Mouse (Mus musculus) C2C12 (cell line): ENCODE measurements around the gene Wdr92. TPM values are rescaled to one million over a fixed set of nuclear protein-coding genes. Genes with fewer than 3 reads are reported as not detected.

Experiments
- H3K27me3 ChIP-seq: one replicate; pipeline ENCODE4 v1.6.1; 2011; ENCODE audit not compliant: control insufficient read depth, insufficient read depth, insufficient read length
- H3K36me3 ChIP-seq: one replicate; pipeline ENCODE4 v1.6.1; 2011; ENCODE audit not compliant: control insufficient read depth, insufficient read depth
- H3K4me3 ChIP-seq: one replicate; pipeline ENCODE4 v1.5.1; 2011; ENCODE audit warnings: mild to moderate bottlenecking, control low read depth; ENCODE audit not compliant: poor library complexity, insufficient read depth, severe bottlenecking
- H3K79me2 ChIP-seq: one replicate; pipeline ENCODE4 v1.6.1; 2011; ENCODE audit not compliant: control insufficient read depth, insufficient read depth
- H3K79me3 ChIP-seq: one replicate; pipeline ENCODE4 v1.6.1; 2011; ENCODE audit warnings: low read depth, control low read depth
- H3ac ChIP-seq: one replicate; pipeline ENCODE3; 2011; ENCODE audit warnings: low read depth; ENCODE audit not compliant: control insufficient read depth, insufficient read length
- CEBPB ChIP-seq: IDR thresholded peaks from one replicate; pipeline ENCODE4 v1.6.1; 2011; ENCODE audit warnings: low read depth, mild to moderate bottlenecking, control low read depth, moderate library complexity
- CTCF ChIP-seq: IDR thresholded peaks from one replicate; pipeline ENCODE4 v1.5.1; 2011; ENCODE audit not compliant: control insufficient read depth, insufficient read depth, insufficient read length
- FOSL1 ChIP-seq: IDR thresholded peaks from one replicate; pipeline ENCODE4 v1.8.0; 2011; ENCODE audit warnings: mild to moderate bottlenecking, low read length; ENCODE audit not compliant: poor library complexity, insufficient read depth, severe bottlenecking
- MAX ChIP-seq: IDR thresholded peaks from one replicate; pipeline ENCODE4 v1.6.1; 2011; ENCODE audit warnings: mild to moderate bottlenecking, control low read depth
- MYOD1 ChIP-seq: IDR thresholded peaks from one replicate; pipeline ENCODE4 v1.6.1; 2011; ENCODE audit warnings: low read depth; ENCODE audit not compliant: control insufficient read depth, insufficient read length
- MYOG ChIP-seq: IDR thresholded peaks from one replicate; pipeline ENCODE4 v1.6.1; 2011; ENCODE audit not compliant: control insufficient read depth, insufficient read length; ENCODE audit errors: extremely low read depth
- USF1 ChIP-seq: IDR thresholded peaks from one replicate; pipeline ENCODE4 v1.6.1; 2011; ENCODE audit warnings: low read depth, mild to moderate bottlenecking, control low read depth, moderate library complexity
- long read RNA-seq, 2 experiments: library from polyadenylated mRNA; unstranded; transcript quantifications; one replicate each; pipeline ENCODE4 v2.0.0; 2019 to 2020
- polyA plus RNA-seq: library from polyadenylated mRNA; unstranded; fragments of >200 nt; fragmentation: generic; extraction: Trizol; gene quantifications from one replicate; pipeline ENCODE4 v1.2.1, GENCODE M21; 2012; ENCODE audit warnings: missing spikeins

The Wdr92 gene
- polyA plus RNA-seq: 13.6 TPM
- long read RNA-seq, experiment 1, transcript Wdr92-201 (8 exons, 2,002 nt): major isoform, 19 of 23 reads
- long read RNA-seq, experiment 1, partial matches to known transcripts: 0 of 23 reads
- long read RNA-seq, experiment 1, other reads (novel, unspliced or antisense): 4 of 23 reads
- long read RNA-seq, experiment 2, transcript Wdr92-201 (8 exons, 2,002 nt): major isoform, 80 of 85 reads
- long read RNA-seq, experiment 2, partial matches to known transcripts: 0 of 85 reads
- long read RNA-seq, experiment 2, other reads (novel, unspliced or antisense): 5 of 85 reads

GRCm38 (mm10) chr11:17181807-17182206 lies at the start of gene Wdr92:
Gene Wdr92, plus strand, starts transcription at chr11:17182107.
- H3K79me3 ChIP-seq: peaks cover 76% of the 10 kb centered on the region
- TF ChIP-seq MYOG: no peak
- no peak within 1 kb of the TSS for H3K4me3 ChIP-seq
- H3ac ChIP-seq: no peak within 1 kb of the TSS
- peaks cover 5% of the 10 kb centered on the region for H3K36me3 ChIP-seq
- no peaks in the 10 kb centered on the region for H3K27me3 ChIP-seq
- H3K79me2 ChIP-seq: peaks cover 100% of the 10 kb centered on the region

- H3K36me3 ChIP-seq: no peaks in the 10 kb centered on the region
- H3K4me3 ChIP-seq: no peak overlapping the region
- H3K79me2 ChIP-seq: no peaks in the 10 kb centered on the region
- no peak overlapping the region for H3ac ChIP-seq
- H3K27me3 ChIP-seq: peaks cover 9% of the 10 kb centered on the region
- H3K79me3 ChIP-seq: no peaks in the 10 kb centered on the region
- no peak for TF ChIP-seq MAX
These were observed 46.3 kb upstream of the Wdr92 start for GRCm38 (mm10) chr11:17135638-17136037.

- Histone ChIP-seq H3K36me3 (no peaks in the 10 kb centered on the region), H3ac (no peak overlapping the region), H3K79me2 (no peaks in the 10 kb centered on the region), H3K4me3 (no peak overlapping the region), H3K27me3 (peaks cover 6% of the 10 kb centered on the region), H3K79me3 (no peaks in the 10 kb centered on the region)
- TF ChIP-seq MYOG (no peak), USF1 (no peak), FOSL1 (no peak), CEBPB (no peak), MAX (no peak), MYOD1 (no peak), CTCF (no peak)
These were observed 43.4 kb upstream of the Wdr92 start for GRCm38 (mm10) chr11:17138306-17139033.

GRCm38 (mm10) chr11:17158858-17159737 lies 22.8 kb upstream of the Wdr92 start, which contains the start of gene Ppp3r1:
Gene Ppp3r1, plus strand, starts transcription at chr11:17159263.
- Histone ChIP-seq H3K4me3 (peak within 1 kb of the TSS; percentile 84), H3K79me3 (peaks cover 47% of the 10 kb centered on the region), H3K79me2 (peaks cover 55% of the 10 kb centered on the region), H3ac (peak within 1 kb of the TSS; percentile 88), H3K36me3 (peaks cover 3% of the 10 kb centered on the region), H3K27me3 (no peaks in the 10 kb centered on the region)
- TF ChIP-seq MAX (no peak), USF1 (peak; percentile 96), CTCF (no peak), FOSL1 (no peak)

GRCm38 (mm10) chr11:17159738-17160241 lies 22.1 kb upstream of the Wdr92 start:
- Histone ChIP-seq H3K79me2 (peaks cover 62% of the 10 kb centered on the region), H3ac (peak overlapping the region; percentile 88)
- TF ChIP-seq USF1 (no peak), FOSL1 (no peak), CTCF (no peak), MYOD1 (no peak), MAX (no peak), MYOG (no peak), CEBPB (no peak)

More at GRCm38 (mm10) chr11:17159738-17160241, 22.1 kb upstream of the Wdr92 start:
- Histone ChIP-seq H3K4me3 (peak overlapping the region; percentile 84), H3K36me3 (peaks cover 3% of the 10 kb centered on the region), H3K27me3 (no peaks in the 10 kb centered on the region), H3K79me3 (peaks cover 54% of the 10 kb centered on the region)
